Mouse (Mus musculus) G1E (cell line): Measurements from ENCODE around the gene Fkbp8.

Source experiments
- CTCF ChIP-seq: IDR thresholded peaks from 2 replicates; pipeline ENCODE4 v1.5.1; 2012; ENCODE audit warnings: low read depth, low read length, inconsistent platforms, mixed read lengths
- POLR2AphosphoS5 ChIP-seq: IDR thresholded peaks from 2 replicates; pipeline ENCODE4 v1.6.1; 2012; ENCODE audit warnings: low read depth, low read length, inconsistent platforms; ENCODE audit not compliant: insufficient replicate concordance

DNA sequence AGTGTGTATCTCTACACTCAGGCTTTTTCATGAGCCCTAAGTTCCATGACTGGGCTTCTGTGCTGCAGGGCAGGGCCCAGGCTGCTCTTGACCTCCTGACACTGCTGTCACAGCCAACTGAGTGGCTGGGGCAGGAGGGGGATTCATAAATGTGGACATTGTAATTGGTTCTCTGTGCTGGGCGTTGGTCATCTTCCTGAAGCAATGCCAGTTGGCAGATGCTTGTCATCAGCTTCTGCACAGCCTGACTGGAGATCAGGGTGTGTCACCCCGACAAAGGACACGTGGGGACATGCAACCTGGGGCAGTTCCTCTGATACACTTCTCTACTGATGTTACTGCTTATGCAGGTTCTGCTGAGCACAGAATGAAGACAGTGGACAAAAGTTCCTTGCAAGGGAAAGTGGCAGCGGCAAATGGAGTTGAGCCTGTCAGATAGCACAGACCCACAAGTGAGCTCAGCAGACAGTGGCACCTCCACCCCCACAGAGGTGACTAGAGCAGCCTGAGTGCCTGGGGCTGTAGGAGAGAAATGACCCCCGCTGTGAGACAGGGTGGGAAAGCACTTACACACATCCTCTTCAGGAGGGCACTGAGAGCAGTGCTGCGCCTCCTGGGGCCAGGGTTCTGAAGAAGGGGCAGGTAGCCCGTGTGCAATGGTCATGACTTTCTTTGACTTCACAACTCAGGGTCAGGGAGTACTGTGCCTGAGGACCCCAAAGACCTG is 34.4 kb downstream of the Fkbp8 start:
- TF ChIP-seq CTCF (no peak), POLR2AphosphoS5 (no peak)
